Mouse (Mus musculus): ENCODE results near the gene Pycr2. TPM values are rescaled to one million over a fixed set of nuclear protein-coding genes. Genes with fewer than 3 reads are reported as not detected.

Pycr2 gene
- 62.6 and 63.7 TPM in 2 replicates for polyA plus RNA-seq (2015; fragmentation: Nextera tagmentation; extraction: Ambion mirVana)

DNA sequence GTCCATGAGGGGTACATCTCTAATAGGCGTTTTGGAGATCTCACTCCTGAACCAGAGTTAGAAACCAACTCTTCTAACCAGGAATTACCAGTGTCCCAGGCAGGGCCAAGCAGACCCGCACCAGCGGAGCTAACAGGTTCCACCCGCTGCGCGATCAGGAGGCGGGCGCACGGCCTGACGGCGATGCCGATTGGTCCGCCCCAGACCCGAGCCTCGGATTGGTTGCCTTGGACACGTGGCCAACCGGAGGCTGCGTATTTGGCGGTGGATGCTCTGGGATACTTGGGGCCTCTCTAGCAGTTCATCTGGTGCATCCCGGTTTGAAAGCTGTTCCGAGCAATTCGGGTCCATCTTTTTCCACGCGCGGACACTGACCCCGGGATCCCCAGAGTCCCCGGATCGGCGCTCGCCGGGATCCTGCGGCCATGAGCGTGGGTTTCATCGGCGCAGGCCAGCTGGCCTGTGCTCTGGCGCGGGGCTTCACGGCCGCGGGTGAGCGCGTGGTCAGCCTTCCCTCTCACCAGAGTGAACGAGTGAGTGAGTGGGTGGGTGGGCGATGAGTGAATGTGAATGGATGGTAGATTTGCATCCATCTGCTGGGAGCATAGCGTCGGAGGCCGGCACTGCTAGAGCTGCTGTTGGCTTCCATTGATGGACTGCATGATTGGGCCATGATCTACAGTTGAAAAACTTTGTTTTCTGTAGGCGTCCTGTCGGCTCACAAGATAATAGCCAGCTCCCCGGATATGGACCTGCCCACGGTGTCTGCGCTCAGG lies at the start of gene Pycr2:
Pycr2 (plus strand) TSS at position 255 of the 776 bp plus-strand sequence.
- TF ChIP-seq EP300 (optimal IDR thresholded peaks at IDR 0.05) (no peak), CTCF (IDR thresholded peaks at IDR 0.05; ENCODE audit: low read depth) (0 out of 2 replicates have a peak, but pooled peaks have one; percentile 0)
- Histone ChIP-seq H3K9me3 (ENCODE audit: control insufficient read depth, low read length) (no peaks in the 10 kb centered on the region), H3K4me3 (ENCODE audit: low read depth, low read length) (peak within 1 kb of the TSS; percentile 68), H3K4me1 (replicated peaks; ENCODE audit: control insufficient read depth, insufficient read depth) (0 out of 2 replicates have a peak, but pooled peaks cover 3% of the 10 kb centered on the region), H3K9ac (ENCODE audit: low read length) (peak within 1 kb of the TSS; percentile 78), H3K27me3 (ENCODE audit: control insufficient read depth, insufficient read depth, low read length) (no peaks in the 10 kb centered on the region), H3K36me3 (ENCODE audit: control insufficient read depth, insufficient read depth, low read length) (peaks cover 11% of the 10 kb centered on the region; the same call in 1 of the 2 replicates), H3K4me2 (replicated peaks; ENCODE audit: low read depth) (peak within 1 kb of the TSS; percentile 86), H3K27ac (replicated peaks) (peak within 1 kb of the TSS; percentile 86)
- peak; percentile 96 for ATAC-seq (ENCODE audit: low FRiP score, low TSS enrichment)
- peak; percentile 96 for DNase-seq (ENCODE audit: low spot score)
- under 1% methylated on average over 52 of the region's 52 CpGs for WGBS

GRCm38 (mm10) chr1:180858763-180859162 lies 45.3 kb upstream of the Pycr2 start:
- H3K4me2 ChIP-seq (replicated peaks; ENCODE audit: low read depth): no peak overlapping the region
- peak; percentile 68 for ATAC-seq (ENCODE audit: low FRiP score, low TSS enrichment)
- H3K9ac ChIP-seq (ENCODE audit: low read length): no peak overlapping the region
- H3K27ac ChIP-seq (replicated peaks): no peak overlapping the region
- DNase-seq (ENCODE audit: low spot score): no peak
- no peaks in the 10 kb centered on the region for H3K9me3 ChIP-seq (ENCODE audit: control insufficient read depth, low read length)
- H3K4me3 ChIP-seq (ENCODE audit: low read depth, low read length): no peak overlapping the region
- no peaks in the 10 kb centered on the region for H3K27me3 ChIP-seq (ENCODE audit: control insufficient read depth, insufficient read depth, low read length)
- H3K4me1 ChIP-seq (replicated peaks; ENCODE audit: control insufficient read depth, insufficient read depth): no peaks in the 10 kb centered on the region
- peaks cover 20% of the 10 kb centered on the region for H3K36me3 ChIP-seq (ENCODE audit: control insufficient read depth, insufficient read depth, low read length)
- TF ChIP-seq CTCF (IDR thresholded peaks at IDR 0.05; ENCODE audit: low read depth) (no peak), EP300 (optimal IDR thresholded peaks at IDR 0.05) (no peak)

DNA sequence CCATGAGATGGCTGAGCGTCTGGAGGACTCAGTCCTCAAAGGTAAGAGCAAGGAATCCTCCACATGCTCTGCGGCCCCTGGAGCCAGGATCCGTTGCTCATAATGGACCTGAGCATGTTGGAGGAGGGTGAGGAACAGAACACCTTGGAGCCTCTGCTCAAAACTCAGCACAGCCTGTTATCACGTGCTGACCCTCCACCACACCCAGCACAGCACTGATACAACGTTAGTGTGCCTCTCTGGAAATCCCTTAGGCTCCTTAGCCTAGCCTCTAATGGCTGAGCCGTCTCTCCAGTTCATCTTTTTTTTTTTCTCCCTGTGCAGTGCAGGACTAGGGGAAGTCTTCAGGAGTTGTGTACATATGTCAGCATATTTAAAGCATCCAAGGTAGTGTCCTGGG lies 44.1 kb upstream of the Pycr2 start:
- Histone ChIP-seq H3K4me2 (replicated peaks; ENCODE audit: low read depth) (no peak overlapping the region), H3K4me1 (replicated peaks; ENCODE audit: control insufficient read depth, insufficient read depth) (no peaks in the 10 kb centered on the region), H3K4me3 (ENCODE audit: low read depth, low read length) (no peak overlapping the region), H3K27me3 (ENCODE audit: control insufficient read depth, insufficient read depth, low read length) (no peaks in the 10 kb centered on the region), H3K27ac (replicated peaks) (no peak overlapping the region), H3K9me3 (ENCODE audit: control insufficient read depth, low read length) (no peaks in the 10 kb centered on the region), H3K36me3 (ENCODE audit: control insufficient read depth, insufficient read depth, low read length) (peaks cover 23% of the 10 kb centered on the region), H3K9ac (ENCODE audit: low read length) (no peak overlapping the region)
- WGBS: 79% methylated on average over 6 of the region's 6 CpGs
- DNase-seq (ENCODE audit: low spot score): no peak
- TF ChIP-seq EP300 (optimal IDR thresholded peaks at IDR 0.05): no peak
- TF ChIP-seq CTCF (IDR thresholded peaks at IDR 0.05; ENCODE audit: low read depth): no peak
- no peak for ATAC-seq (ENCODE audit: low FRiP score, low TSS enrichment)

DNA sequence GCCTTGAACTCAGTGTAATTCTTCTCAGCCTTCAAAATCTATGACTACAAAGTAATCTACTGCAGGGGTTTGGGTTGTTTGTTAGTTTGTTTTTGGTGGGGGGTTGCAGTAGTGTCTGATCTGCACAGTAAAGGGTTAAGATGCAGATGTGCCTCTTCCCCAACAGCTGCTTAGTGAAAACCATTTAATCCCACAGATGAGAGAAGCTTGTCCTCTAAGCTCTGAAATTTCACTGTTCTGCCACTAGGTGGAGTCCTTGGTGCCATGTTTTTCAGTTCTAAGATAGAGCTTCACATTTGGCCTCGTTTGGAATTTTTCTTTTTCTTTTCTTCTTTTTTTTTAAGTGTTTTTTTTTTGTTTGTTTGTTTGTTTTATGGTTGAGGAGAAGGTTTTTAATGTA lies 40.5 kb upstream of the Pycr2 start:
- WGBS: 5% methylated on average over 1 of the region's 1 CpGs
- DNase-seq (ENCODE audit: low spot score) (no peak), ATAC-seq (ENCODE audit: low FRiP score, low TSS enrichment) (no peak)
- no peaks in the 10 kb centered on the region for H3K27me3 ChIP-seq (ENCODE audit: control insufficient read depth, insufficient read depth, low read length)
- H3K36me3 ChIP-seq (ENCODE audit: control insufficient read depth, insufficient read depth, low read length): peaks cover 32% of the 10 kb centered on the region
- H3K9ac ChIP-seq (ENCODE audit: low read length): no peak overlapping the region
- H3K4me1 ChIP-seq (replicated peaks; ENCODE audit: control insufficient read depth, insufficient read depth): no peaks in the 10 kb centered on the region
- no peak overlapping the region for H3K4me2 ChIP-seq (replicated peaks; ENCODE audit: low read depth)
- no peaks in the 10 kb centered on the region for H3K9me3 ChIP-seq (ENCODE audit: control insufficient read depth, low read length)
- TF ChIP-seq EP300 (optimal IDR thresholded peaks at IDR 0.05) (no peak), CTCF (IDR thresholded peaks at IDR 0.05; ENCODE audit: low read depth) (peak; percentile 87)
- no peak overlapping the region for H3K27ac ChIP-seq (replicated peaks)
- no peak overlapping the region for H3K4me3 ChIP-seq (ENCODE audit: low read depth, low read length)

DNA sequence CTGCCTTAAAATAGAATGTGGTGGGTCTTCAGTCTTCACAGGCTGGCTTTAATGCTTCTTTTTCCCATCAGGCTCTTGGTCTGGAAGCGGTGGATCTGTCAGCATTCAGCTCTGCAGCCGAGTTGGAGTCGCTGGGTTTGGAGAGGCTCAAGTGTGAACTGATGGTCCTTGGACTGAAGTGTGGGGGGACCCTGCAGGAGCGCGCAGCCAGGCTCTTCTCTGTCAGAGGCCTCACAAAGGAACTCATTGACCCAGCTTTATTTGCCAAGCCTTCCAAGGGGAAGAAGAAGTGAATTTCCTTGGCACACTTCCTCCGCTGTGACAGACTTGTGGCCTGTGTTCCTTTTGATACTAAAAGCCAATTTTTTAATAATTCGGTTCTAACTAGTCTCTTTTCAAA lies 38.1 kb upstream of the Pycr2 start:
- Histone ChIP-seq H3K4me1 (replicated peaks; ENCODE audit: control insufficient read depth, insufficient read depth) (no peaks in the 10 kb centered on the region), H3K27ac (replicated peaks) (no peak overlapping the region), H3K4me3 (ENCODE audit: low read depth, low read length) (no peak overlapping the region), H3K36me3 (ENCODE audit: control insufficient read depth, insufficient read depth, low read length) (peaks cover 23% of the 10 kb centered on the region), H3K27me3 (ENCODE audit: control insufficient read depth, insufficient read depth, low read length) (no peaks in the 10 kb centered on the region), H3K4me2 (replicated peaks; ENCODE audit: low read depth) (no peak overlapping the region), H3K9ac (ENCODE audit: low read length) (no peak overlapping the region), H3K9me3 (ENCODE audit: control insufficient read depth, low read length) (no peaks in the 10 kb centered on the region)
- no peak for ATAC-seq (ENCODE audit: low FRiP score, low TSS enrichment)
- no peak for DNase-seq (ENCODE audit: low spot score)
- TF ChIP-seq EP300 (optimal IDR thresholded peaks at IDR 0.05): no peak
- no peak for TF ChIP-seq CTCF (IDR thresholded peaks at IDR 0.05; ENCODE audit: low read depth)
- WGBS: 93% methylated on average over 7 of the region's 7 CpGs

GRCm38 (mm10) chr1:180870122-180870650 lies 33.9 kb upstream of the Pycr2 start:
- no peaks in the 10 kb centered on the region for H3K9me3 ChIP-seq (ENCODE audit: control insufficient read depth, low read length)
- H3K9ac ChIP-seq (ENCODE audit: low read length): no peak overlapping the region
- peaks cover 12% of the 10 kb centered on the region; the same call in 1 of the 2 replicates for H3K36me3 ChIP-seq (ENCODE audit: control insufficient read depth, insufficient read depth, low read length)
- H3K4me3 ChIP-seq (ENCODE audit: low read depth, low read length): no peak overlapping the region
- 54% methylated on average over 13 of the region's 13 CpGs for WGBS
- no peak for TF ChIP-seq EP300 (optimal IDR thresholded peaks at IDR 0.05)
- TF ChIP-seq CTCF (IDR thresholded peaks at IDR 0.05; ENCODE audit: low read depth): no peak
- no peak overlapping the region for H3K27ac ChIP-seq (replicated peaks)
- ATAC-seq (ENCODE audit: low FRiP score, low TSS enrichment) (no peak), DNase-seq (ENCODE audit: low spot score) (no peak)
- no peaks in the 10 kb centered on the region for H3K27me3 ChIP-seq (ENCODE audit: control insufficient read depth, insufficient read depth, low read length)
- no peak overlapping the region for H3K4me2 ChIP-seq (replicated peaks; ENCODE audit: low read depth)
- no peaks in the 10 kb centered on the region for H3K4me1 ChIP-seq (replicated peaks; ENCODE audit: control insufficient read depth, insufficient read depth)

All from stomach, postnatal 0 days (tissue).